Mouse (Mus musculus) kidney, adult 18-20 months (tissue): ENCODE results near the gene Eri2.

Experiments
- DNase-seq: peaks from one replicate; pipeline ENCODE4 v3.0.0; 2021

Gene Eri2

GRCm38 (mm10) chr7:119793586-119794250, at the start of gene Eri2, which contains the start of gene Rexo5:
Gene Eri2 (minus strand): TSS chr7:119794058.
Gene Rexo5 (plus strand): TSS chr7:119794006.
- peak; percentile 83 for DNase-seq

- DNase-seq, result no peak
These were observed 48.1 kb upstream of the Eri2 start for GRCm38 (mm10) chr7:119841820-119842449.

- no peak for DNase-seq
These were observed 42.3 kb upstream of the Eri2 start for GRCm38 (mm10) chr7:119835996-119836777.

- DNase-seq, result no peak
These were observed 41.5 kb upstream of the Eri2 start for GRCm38 (mm10) chr7:119835371-119835770.

GRCm38 (mm10) chr7:119808723-119809122, 14.9 kb upstream of the Eri2 start:
- no peak for DNase-seq

GRCm38 (mm10) chr7:119807396-119807795, 13.5 kb upstream of the Eri2 start:
- DNase-seq, result no peak

GRCm38 (mm10) chr7:119800991-119801390, 7.1 kb upstream of the Eri2 start:
- DNase-seq, result no peak

- no peak for DNase-seq
These were observed 6.6 kb upstream of the Eri2 start for GRCm38 (mm10) chr7:119800488-119800887.

- DNase-seq, result no peak
These were observed 1.5 kb upstream of the Eri2 start for GRCm38 (mm10) chr7:119795311-119795710.

- no peak for DNase-seq
These were observed 387 bp upstream of the Eri2 start for GRCm38 (mm10) chr7:119794251-119794638.

GRCm38 (mm10) chr7:119789024-119789423, 4.8 kb downstream of the Eri2 start:
- DNase-seq, result no peak

- no peak for DNase-seq
These were observed 8.9 kb downstream of the Eri2 start for GRCm38 (mm10) chr7:119784908-119785307.

- DNase-seq, result no peak
These were observed 10.4 kb downstream of the Eri2 start for GRCm38 (mm10) chr7:119783453-119783852.

GRCm38 (mm10) chr7:119769895-119770294, 24.0 kb downstream of the Eri2 start:
- no peak for DNase-seq

GRCm38 (mm10) chr7:119766996-119767395, 26.9 kb downstream of the Eri2 start:
- no peak for DNase-seq

- DNase-seq, result no peak
These were observed 29.5 kb downstream of the Eri2 start for GRCm38 (mm10) chr7:119764377-119764776.

- DNase-seq, result no peak
These were observed 31.6 kb downstream of the Eri2 start for GRCm38 (mm10) chr7:119762166-119762697.

- DNase-seq, result peak; percentile 17
These were observed 33.3 kb downstream of the Eri2 start, which contains the start of gene Acsm3 for GRCm38 (mm10) chr7:119760527-119760951. Gene Acsm3 (plus strand): TSS chr7:119760923.

- no peak for DNase-seq
These were observed 40.2 kb downstream of the Eri2 start for GRCm38 (mm10) chr7:119753696-119754095.

GRCm38 (mm10) chr7:119749942-119750341, 43.9 kb downstream of the Eri2 start:
- peak; percentile 20 for DNase-seq

GRCm38 (mm10) chr7:119748761-119749160, 45.1 kb downstream of the Eri2 start:
- DNase-seq, result no peak

- no peak for DNase-seq
These were observed 48.0 kb downstream of the Eri2 start for GRCm38 (mm10) chr7:119745869-119746268.

- DNase-seq, result no peak
These were observed 49.5 kb downstream of the Eri2 start for GRCm38 (mm10) chr7:119744321-119744720.
